Mouse (Mus musculus) lung, adult 2 months (tissue): ENCODE measurements around the gene Olfr292.

Source experiments
- CTCF ChIP-seq: fragments of 200-500 bp; IDR thresholded peaks from 2 replicates; pipeline ENCODE4 v1.5.1; 2011; ENCODE audit warnings: mild to moderate bottlenecking, low read length, control low read depth; ENCODE audit not compliant: insufficient read depth
- POLR2A ChIP-seq: fragments of 200-500 bp; IDR thresholded peaks from 2 replicates; pipeline ENCODE4 v1.6.1; 2011; ENCODE audit warnings: low read depth, mild to moderate bottlenecking, control low read depth, low read length, borderline replicate concordance; ENCODE audit errors: extremely low read depth

- TF ChIP-seq CTCF, result no peak
- no peak for TF ChIP-seq POLR2A
Observed at GRCm38 (mm10) chr7:86648761-86649160, 39.4 kb upstream of the Olfr292 start, which contains the start of gene Olfr293.
